Mouse (Mus musculus): ENCODE data around the gene Car4. TPM values are rescaled to one million over a fixed set of nuclear protein-coding genes. Genes with fewer than 3 reads are reported as not detected.

Car4 gene
- polyA plus RNA-seq, 2 experiments: 0.20 TPM; not detected in 1

GRCm38 (mm10) chr11:84916703-84917300, 40.8 kb upstream of the Car4 start:
- no peak for DNase-seq (ENCODE audit: low spot score)
- Histone ChIP-seq H3K27ac (replicated peaks; ENCODE audit: low read depth, low read length) (no peak overlapping the region), H3K27me3 (ENCODE audit: control insufficient read depth, insufficient read depth, low read length) (no peaks in the 10 kb centered on the region), H3K4me1 (ENCODE audit: control insufficient read depth, insufficient read depth, low read length) (peaks cover 3% of the 10 kb centered on the region; the same call in 1 of the 2 replicates), H3K4me2 (replicated peaks; ENCODE audit: low read depth, low read length, severe bottlenecking) (peak overlapping the region; percentile 55), H3K4me3 (replicated peaks; ENCODE audit: low read length) (peak overlapping the region; percentile 90), H3K36me3 (ENCODE audit: control insufficient read depth, insufficient read depth, low read length) (peaks cover 22% of the 10 kb centered on the region), H3K9ac (ENCODE audit: low read depth, low read length, severe bottlenecking) (peak overlapping the region; percentile 76), H3K9me3 (ENCODE audit: control insufficient read depth, low read length) (no peaks in the 10 kb centered on the region)
- ATAC-seq (ENCODE audit: low FRiP score, low read depth): no peak
- no peak for TF ChIP-seq POLR2A (IDR thresholded peaks at IDR 0.05; ENCODE audit: borderline replicate concordance, extremely low read depth, insufficient read depth, insufficient read length)
- WGBS: 64% methylated on average over 7 of the region's 7 CpGs

- Histone ChIP-seq H3K4me2 (replicated peaks; ENCODE audit: low read depth, low read length, severe bottlenecking) (peak overlapping the region; percentile 31), H3K27ac (replicated peaks; ENCODE audit: low read depth, low read length) (no peak overlapping the region), H3K9ac (ENCODE audit: low read depth, low read length, severe bottlenecking) (no peak overlapping the region), H3K9me3 (ENCODE audit: control insufficient read depth, low read length) (no peaks in the 10 kb centered on the region), H3K4me3 (replicated peaks; ENCODE audit: low read length) (no peak overlapping the region), H3K4me1 (ENCODE audit: control insufficient read depth, insufficient read depth, low read length) (peaks cover 3% of the 10 kb centered on the region; the same call in 1 of the 2 replicates), H3K36me3 (ENCODE audit: control insufficient read depth, insufficient read depth, low read length) (peaks cover 8% of the 10 kb centered on the region; the same call in 1 of the 2 replicates), H3K27me3 (ENCODE audit: control insufficient read depth, insufficient read depth, low read length) (no peaks in the 10 kb centered on the region)
- ATAC-seq (ENCODE audit: low FRiP score, low read depth) (peak; percentile 70; the same call in 1 of the 2 replicates), DNase-seq (ENCODE audit: low spot score) (peak; percentile 79)
- WGBS: 2% methylated on average over 16 of the region's 16 CpGs
- TF ChIP-seq POLR2A (IDR thresholded peaks at IDR 0.05; ENCODE audit: borderline replicate concordance, extremely low read depth, insufficient read depth, insufficient read length): no peak
Measured at GRCm38 (mm10) chr11:84918425-84918824, 39.2 kb upstream of the Car4 start.

- Histone ChIP-seq H3K9me3 (ENCODE audit: control insufficient read depth, low read length) (no peaks in the 10 kb centered on the region), H3K9ac (ENCODE audit: low read depth, low read length, severe bottlenecking) (no peak overlapping the region), H3K4me2 (replicated peaks; ENCODE audit: low read depth, low read length, severe bottlenecking) (no peak overlapping the region), H3K27ac (replicated peaks; ENCODE audit: low read depth, low read length) (no peak overlapping the region), H3K27me3 (ENCODE audit: control insufficient read depth, insufficient read depth, low read length) (no peaks in the 10 kb centered on the region), H3K36me3 (ENCODE audit: control insufficient read depth, insufficient read depth, low read length) (no peaks in the 10 kb centered on the region), H3K4me3 (replicated peaks; ENCODE audit: low read length) (no peak overlapping the region), H3K4me1 (ENCODE audit: control insufficient read depth, insufficient read depth, low read length) (peaks cover 3% of the 10 kb centered on the region; the same call in 1 of the 2 replicates)
- no peak for TF ChIP-seq POLR2A (IDR thresholded peaks at IDR 0.05; ENCODE audit: borderline replicate concordance, extremely low read depth, insufficient read depth, insufficient read length)
- DNase-seq (ENCODE audit: low spot score) (no peak), ATAC-seq (ENCODE audit: low FRiP score, low read depth) (no peak)
- WGBS: 42% methylated on average over 3 of the region's 3 CpGs
Measured at GRCm38 (mm10) chr11:84919276-84919675, 38.3 kb upstream of the Car4 start.

GRCm38 (mm10) chr11:84919951-84920350, 37.6 kb upstream of the Car4 start:
- no peak overlapping the region for H3K4me3 ChIP-seq (replicated peaks; ENCODE audit: low read length)
- H3K9ac ChIP-seq (ENCODE audit: low read depth, low read length, severe bottlenecking): no peak overlapping the region
- TF ChIP-seq POLR2A (IDR thresholded peaks at IDR 0.05; ENCODE audit: borderline replicate concordance, extremely low read depth, insufficient read depth, insufficient read length): no peak
- no peak for ATAC-seq (ENCODE audit: low FRiP score, low read depth)
- no peaks in the 10 kb centered on the region for H3K36me3 ChIP-seq (ENCODE audit: control insufficient read depth, insufficient read depth, low read length)
- WGBS: 67% methylated on average over 7 of the region's 7 CpGs
- H3K27me3 ChIP-seq (ENCODE audit: control insufficient read depth, insufficient read depth, low read length): no peaks in the 10 kb centered on the region
- H3K27ac ChIP-seq (replicated peaks; ENCODE audit: low read depth, low read length): no peak overlapping the region
- DNase-seq (ENCODE audit: low spot score): no peak
- H3K9me3 ChIP-seq (ENCODE audit: control insufficient read depth, low read length): no peaks in the 10 kb centered on the region
- no peak overlapping the region for H3K4me2 ChIP-seq (replicated peaks; ENCODE audit: low read depth, low read length, severe bottlenecking)
- H3K4me1 ChIP-seq (ENCODE audit: control insufficient read depth, insufficient read depth, low read length): peaks cover 3% of the 10 kb centered on the region; the same call in 1 of the 2 replicates

GRCm38 (mm10) chr11:84920981-84921380, 36.6 kb upstream of the Car4 start:
- H3K4me3 ChIP-seq (replicated peaks; ENCODE audit: low read length): no peak overlapping the region
- DNase-seq (ENCODE audit: low spot score) (no peak), ATAC-seq (ENCODE audit: low FRiP score, low read depth) (no peak)
- WGBS: 84% methylated on average over 8 of the region's 8 CpGs
- no peaks in the 10 kb centered on the region for H3K27me3 ChIP-seq (ENCODE audit: control insufficient read depth, insufficient read depth, low read length)
- no peak overlapping the region for H3K9ac ChIP-seq (ENCODE audit: low read depth, low read length, severe bottlenecking)
- H3K4me1 ChIP-seq (ENCODE audit: control insufficient read depth, insufficient read depth, low read length): peaks cover 3% of the 10 kb centered on the region; the same call in 1 of the 2 replicates
- no peak for TF ChIP-seq POLR2A (IDR thresholded peaks at IDR 0.05; ENCODE audit: borderline replicate concordance, extremely low read depth, insufficient read depth, insufficient read length)
- H3K27ac ChIP-seq (replicated peaks; ENCODE audit: low read depth, low read length): no peak overlapping the region
- H3K36me3 ChIP-seq (ENCODE audit: control insufficient read depth, insufficient read depth, low read length): no peaks in the 10 kb centered on the region
- no peak overlapping the region for H3K4me2 ChIP-seq (replicated peaks; ENCODE audit: low read depth, low read length, severe bottlenecking)
- no peaks in the 10 kb centered on the region for H3K9me3 ChIP-seq (ENCODE audit: control insufficient read depth, low read length)

All from limb, embryonic 14.5 days (tissue).